Mouse (Mus musculus) forebrain, embryonic 12.5 days (tissue): ENCODE measurements at regions not wholly inside any gene's neighbourhood (a gene's known extent, or its start where the extent isn't known, plus 50 kb on each side); places are given as distances from the start of the nearest gene placed in this dataset.
"Not testable (repeated sequence)": the region's sequence is repeated elsewhere in the genome, so short reads cannot be mapped to it uniquely, and the experiment has no call there.

Experiments used
- ATAC-seq: fragments of 200-750 bp; cut with Nextera tagmentation; 2 replicates; pipeline ENCODE4 v1.8.0; 2017; ENCODE audit warnings: moderate TSS enrichment; ENCODE audit not compliant: low FRiP score
- H3K27ac ChIP-seq: fragments of 300-500 bp; sonication (generic); 2 replicates; pipeline ENCODE4 v1.5.1; 2016; ENCODE audit warnings: mild to moderate bottlenecking
- H3K27me3 ChIP-seq: fragments of 300-500 bp; sonication (generic); 2 replicates; pipeline ENCODE4 v1.6.1; 2016; ENCODE audit warnings: mild to moderate bottlenecking
- H3K36me3 ChIP-seq: fragments of 300-500 bp; sonication (generic); replicated peaks from 2 replicates; pipeline ENCODE4 v1.6.1; 2016; ENCODE audit warnings: mild to moderate bottlenecking
- H3K4me1 ChIP-seq: fragments of 300-500 bp; sonication (generic); 2 replicates; pipeline ENCODE4 v1.6.1; 2016
- H3K4me2 ChIP-seq: fragments of 300-500 bp; sonication (generic); 2 replicates; pipeline ENCODE4 v1.6.1; 2016; ENCODE audit warnings: mild to moderate bottlenecking, moderate library complexity
- H3K4me3 ChIP-seq: fragments of 300-500 bp; sonication (generic); replicated peaks from 2 replicates; pipeline ENCODE4 v1.5.1; 2016; ENCODE audit warnings: mild to moderate bottlenecking
- H3K9ac ChIP-seq: fragments of 300-500 bp; sonication (generic); 2 replicates; pipeline ENCODE4 v1.6.1; 2016; ENCODE audit warnings: mild to moderate bottlenecking
- H3K9me3 ChIP-seq: fragments of 300-500 bp; sonication (generic); 2 replicates; pipeline ENCODE4 v1.6.1; 2016
- WGBS: fragments of 180-500 bp; shearing (Covaris S2); methylation state at CpG from one replicate; pipeline ENCODE4 v1.1.7; 2016; 5-methylcytosine and 5-hydroxymethylcytosine counted together

- no peaks in the 10 kb centered on the region for H3K4me1 ChIP-seq
- no peak overlapping the region for H3K4me3 ChIP-seq
- no peak overlapping the region for H3K9ac ChIP-seq
- H3K36me3 ChIP-seq = no peaks in the 10 kb centered on the region
- no peaks in the 10 kb centered on the region for H3K9me3 ChIP-seq
- H3K27ac ChIP-seq = no peak overlapping the region
- H3K27me3 ChIP-seq = no peaks in the 10 kb centered on the region
- ATAC-seq = no peak
- no peak overlapping the region for H3K4me2 ChIP-seq
Measured at GRCm38 (mm10) chr5:50189394-50189793, 130.6 kb upstream of the Adgra3 start.

GRCm38 (mm10) chr5:50182721-50183120, 123.9 kb upstream of the Adgra3 start:
- Histone ChIP-seq H3K4me1 (no peaks in the 10 kb centered on the region), H3K36me3 (no peaks in the 10 kb centered on the region), H3K27ac (no peak overlapping the region), H3K4me2 (no peak overlapping the region), H3K9ac (no peak overlapping the region), H3K27me3 (no peaks in the 10 kb centered on the region), H3K4me3 (no peak overlapping the region), H3K9me3 (no peaks in the 10 kb centered on the region)
- WGBS = 86% methylated on average over 6 of the region's 6 CpGs
- ATAC-seq = no peak

- WGBS = 67% methylated on average over 1 of the region's 1 CpGs
- Histone ChIP-seq H3K4me1 (no peaks in the 10 kb centered on the region), H3K36me3 (no peaks in the 10 kb centered on the region), H3K4me2 (no peak overlapping the region), H3K4me3 (no peak overlapping the region), H3K27ac (no peak overlapping the region), H3K27me3 (no peaks in the 10 kb centered on the region), H3K9me3 (no peaks in the 10 kb centered on the region), H3K9ac (no peak overlapping the region)
- ATAC-seq = no peak
Measured at GRCm38 (mm10) chr5:50156557-50156956, 97.8 kb upstream of the Adgra3 start.

GRCm38 (mm10) chr5:50155170-50155860, 96.5 kb upstream of the Adgra3 start:
- not testable (repeated sequence) for H3K9ac ChIP-seq, H3K27ac ChIP-seq, ATAC-seq, H3K4me1 ChIP-seq, H3K4me2 ChIP-seq, H3K36me3 ChIP-seq, H3K9me3 ChIP-seq, H3K4me3 ChIP-seq, H3K27me3 ChIP-seq
- WGBS = 91% methylated on average over 2 of the region's 2 CpGs

- Histone ChIP-seq H3K27ac (no peak overlapping the region), H3K27me3 (no peaks in the 10 kb centered on the region), H3K4me3 (no peak overlapping the region), H3K36me3 (no peaks in the 10 kb centered on the region), H3K4me1 (no peaks in the 10 kb centered on the region), H3K9ac (no peak overlapping the region), H3K4me2 (no peak overlapping the region), H3K9me3 (no peaks in the 10 kb centered on the region)
- ATAC-seq = no peak
- WGBS = 69% methylated on average over 3 of the region's 3 CpGs
Measured at GRCm38 (mm10) chr5:50146926-50147325, 88.1 kb upstream of the Adgra3 start.

- no peak overlapping the region for H3K27ac ChIP-seq
- H3K27me3 ChIP-seq = no peaks in the 10 kb centered on the region
- WGBS = 85% methylated on average over 2 of the region's 2 CpGs
- H3K9ac ChIP-seq = no peak overlapping the region
- ATAC-seq = no peak
- no peaks in the 10 kb centered on the region for H3K9me3 ChIP-seq
- no peaks in the 10 kb centered on the region for H3K36me3 ChIP-seq
- no peaks in the 10 kb centered on the region for H3K4me1 ChIP-seq
- no peak overlapping the region for H3K4me3 ChIP-seq
- no peak overlapping the region for H3K4me2 ChIP-seq
Measured at GRCm38 (mm10) chr5:50145458-50146083, 86.8 kb upstream of the Adgra3 start.

GRCm38 (mm10) chr5:50130202-50130601, 71.4 kb upstream of the Adgra3 start:
- Histone ChIP-seq H3K9me3 (no peaks in the 10 kb centered on the region), H3K9ac (no peak overlapping the region), H3K36me3 (no peaks in the 10 kb centered on the region), H3K27me3 (no peaks in the 10 kb centered on the region), H3K4me3 (no peak overlapping the region), H3K4me1 (no peaks in the 10 kb centered on the region), H3K4me2 (no peak overlapping the region), H3K27ac (no peak overlapping the region)
- WGBS = 78% methylated on average over 2 of the region's 2 CpGs
- ATAC-seq = no peak

GRCm38 (mm10) chr5:50128972-50129371, 70.2 kb upstream of the Adgra3 start:
- ATAC-seq = no peak
- Histone ChIP-seq H3K27me3 (no peaks in the 10 kb centered on the region), H3K4me2 (no peak overlapping the region), H3K36me3 (no peaks in the 10 kb centered on the region), H3K9ac (no peak overlapping the region), H3K4me1 (no peaks in the 10 kb centered on the region), H3K27ac (no peak overlapping the region), H3K9me3 (no peaks in the 10 kb centered on the region), H3K4me3 (no peak overlapping the region)
- WGBS = 87% methylated on average over 3 of the region's 3 CpGs

- 86% methylated on average over 2 of the region's 2 CpGs for WGBS
- Histone ChIP-seq H3K4me1 (no peaks in the 10 kb centered on the region; the same call in 1 of the 2 replicates), H3K9me3 (no peaks in the 10 kb centered on the region), H3K27me3 (no peaks in the 10 kb centered on the region), H3K27ac (no peak overlapping the region), H3K4me2 (no peak overlapping the region), H3K9ac (no peak overlapping the region), H3K36me3 (no peaks in the 10 kb centered on the region), H3K4me3 (no peak overlapping the region)
- no peak for ATAC-seq
Measured at GRCm38 (mm10) chr5:50126594-50126993, 67.8 kb upstream of the Adgra3 start.

GRCm38 (mm10) chr5:50126177-50126576, 67.4 kb upstream of the Adgra3 start:
- Histone ChIP-seq H3K27me3 (no peaks in the 10 kb centered on the region), H3K4me2 (no peak overlapping the region), H3K4me1 (no peaks in the 10 kb centered on the region; the same call in 1 of the 2 replicates), H3K9ac (no peak overlapping the region), H3K9me3 (no peaks in the 10 kb centered on the region), H3K27ac (no peak overlapping the region), H3K4me3 (no peak overlapping the region), H3K36me3 (no peaks in the 10 kb centered on the region)
- ATAC-seq = no peak

- no peaks in the 10 kb centered on the region for H3K36me3 ChIP-seq
- H3K27ac ChIP-seq = no peak overlapping the region
- H3K9ac ChIP-seq = no peak overlapping the region
- no peaks in the 10 kb centered on the region for H3K27me3 ChIP-seq
- H3K4me3 ChIP-seq = no peak overlapping the region
- H3K9me3 ChIP-seq = no peaks in the 10 kb centered on the region
- no peak for ATAC-seq
- WGBS = 79% methylated on average over 2 of the region's 2 CpGs
- no peaks in the 10 kb centered on the region; the same call in 1 of the 2 replicates for H3K4me1 ChIP-seq
- H3K4me2 ChIP-seq = no peak overlapping the region
Measured at GRCm38 (mm10) chr5:50125676-50126075, 66.9 kb upstream of the Adgra3 start.

GRCm38 (mm10) chr5:50122829-50123241, 64.0 kb upstream of the Adgra3 start:
- H3K9ac ChIP-seq = no peak overlapping the region
- H3K4me1 ChIP-seq = no peaks in the 10 kb centered on the region; the same call in 1 of the 2 replicates
- H3K9me3 ChIP-seq = no peaks in the 10 kb centered on the region
- H3K4me2 ChIP-seq = no peak overlapping the region
- no peak for ATAC-seq
- WGBS = 0% methylated on average over 1 of the region's 1 CpGs
- no peaks in the 10 kb centered on the region for H3K36me3 ChIP-seq
- H3K4me3 ChIP-seq = no peak overlapping the region
- H3K27me3 ChIP-seq = no peaks in the 10 kb centered on the region
- H3K27ac ChIP-seq = no peak overlapping the region

- 82% methylated on average over 1 of the region's 1 CpGs for WGBS
- Histone ChIP-seq H3K9ac (no peak overlapping the region), H3K27ac (no peak overlapping the region), H3K4me3 (no peak overlapping the region), H3K4me2 (no peak overlapping the region), H3K27me3 (no peaks in the 10 kb centered on the region), H3K36me3 (no peaks in the 10 kb centered on the region), H3K9me3 (no peaks in the 10 kb centered on the region), H3K4me1 (no peaks in the 10 kb centered on the region; the same call in 1 of the 2 replicates)
- no peak for ATAC-seq
Measured at GRCm38 (mm10) chr5:50119860-50120259, 61.1 kb upstream of the Adgra3 start.
